Mouse (Mus musculus) olfactory bulb, adult 2 months (tissue): ENCODE measurements around the gene Krtap9-3.

Experiments
- CTCF ChIP-seq: fragments of 200-500 bp; IDR thresholded peaks from 2 replicates; pipeline ENCODE4 v1.5.1; 2012; ENCODE audit warnings: low read depth, mild to moderate bottlenecking, low read length, moderate library complexity; ENCODE audit not compliant: insufficient read depth
- POLR2A ChIP-seq: fragments of 200-500 bp; IDR thresholded peaks from 2 replicates; pipeline ENCODE4 v1.6.1; 2012; ENCODE audit warnings: mild to moderate bottlenecking, low read depth, low read length, moderate library complexity; ENCODE audit not compliant: insufficient read depth

DNA sequence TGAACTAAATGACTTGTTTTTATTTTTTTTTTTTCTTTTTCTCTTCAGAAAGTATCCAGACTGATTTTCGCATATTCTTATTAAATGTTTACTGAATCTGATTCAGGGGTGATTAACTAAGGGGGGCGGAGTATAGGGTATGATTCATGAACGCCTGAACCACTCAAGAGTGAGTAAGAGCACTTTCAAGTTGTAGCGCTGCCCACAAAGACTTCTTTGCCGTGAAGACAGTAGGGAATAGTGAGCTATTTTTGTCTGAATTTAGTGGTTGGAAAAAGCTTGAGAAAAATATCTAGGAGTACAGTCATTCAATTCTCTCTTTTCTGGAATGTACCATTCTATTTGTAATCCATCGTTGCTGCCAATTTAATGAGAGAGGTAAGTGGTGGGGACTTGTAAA is 16.3 kb downstream of the Krtap9-3 start:
- TF ChIP-seq CTCF (no peak), POLR2A (no peak)
